Mouse (Mus musculus) urinary bladder, adult 18-20 months (tissue): Measurements from ENCODE around the gene C130060K24Rik.

Experiments
- DNase-seq, 2 experiments: peaks; one replicate each; pipeline ENCODE4 v3.0.0; 2022; ENCODE audit warnings: low spot score in 2 of 2, mixed read lengths in 2 of 2

C130060K24Rik gene

DNA sequence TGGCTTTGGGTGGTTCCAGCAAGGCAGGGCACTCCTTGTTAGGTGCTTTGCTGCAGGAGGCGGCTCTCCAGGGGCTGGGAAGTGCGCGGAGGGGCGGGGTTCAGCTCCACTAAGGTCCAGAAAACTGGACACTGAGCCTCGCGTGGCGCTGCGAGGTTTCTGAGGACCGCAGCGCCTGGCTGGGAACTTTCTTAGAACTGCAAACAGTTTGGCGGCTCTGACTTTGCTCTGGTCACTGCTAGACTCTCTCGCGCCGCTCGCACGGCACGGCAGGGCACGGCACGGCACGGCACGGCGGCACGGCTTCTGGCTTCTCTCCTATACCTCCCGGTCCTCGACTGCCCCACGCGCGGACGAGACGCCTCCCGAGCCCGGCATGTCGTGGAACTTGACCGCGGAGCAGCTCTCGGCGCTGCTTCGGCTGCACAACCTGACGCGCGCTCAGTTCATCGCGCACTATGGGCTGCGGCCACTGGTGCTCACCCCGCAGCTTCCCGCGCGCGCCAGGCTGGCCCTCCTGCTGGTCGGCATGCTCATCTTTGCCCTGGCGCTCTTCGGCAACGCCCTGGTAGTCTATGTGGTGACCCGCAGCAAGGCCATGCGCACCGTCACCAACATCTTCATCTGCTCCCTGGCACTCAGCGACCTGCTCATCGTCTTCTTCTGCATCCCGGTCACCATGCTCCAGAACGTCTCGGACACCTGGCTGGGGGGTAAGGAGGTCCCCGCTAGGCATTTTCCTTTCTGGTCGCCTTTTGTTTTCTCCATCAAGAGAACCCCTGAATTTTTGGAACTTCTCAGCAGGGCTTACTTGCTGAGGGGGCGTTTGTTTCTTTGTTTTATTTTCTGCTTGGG is at the start of gene C130060K24Rik:
TSS of gene C130060K24Rik (plus strand) at position 188 of the 855 bp plus-strand sequence.
- no peak for DNase-seq

DNA sequence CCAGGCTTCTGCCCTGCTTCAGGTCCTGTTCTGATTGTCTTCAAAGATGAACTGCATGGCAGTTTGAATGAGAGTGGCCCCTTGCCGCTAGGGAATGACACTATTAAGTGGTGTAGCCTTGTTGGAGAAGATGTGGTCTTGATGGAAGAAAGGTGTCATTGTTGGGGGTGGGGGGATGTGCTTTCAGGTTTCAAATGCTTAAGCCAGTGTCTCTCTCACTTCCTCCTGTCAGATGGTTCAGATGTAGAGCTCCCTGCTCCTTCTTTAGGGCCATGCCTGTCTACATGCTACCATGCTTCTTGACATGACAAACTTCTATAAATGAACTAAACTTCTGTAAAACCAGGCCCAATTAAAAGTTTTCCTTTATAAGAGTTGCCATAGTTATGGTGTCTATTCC is 46.7 kb upstream of the C130060K24Rik start:
- DNase-seq, result no peak

DNA sequence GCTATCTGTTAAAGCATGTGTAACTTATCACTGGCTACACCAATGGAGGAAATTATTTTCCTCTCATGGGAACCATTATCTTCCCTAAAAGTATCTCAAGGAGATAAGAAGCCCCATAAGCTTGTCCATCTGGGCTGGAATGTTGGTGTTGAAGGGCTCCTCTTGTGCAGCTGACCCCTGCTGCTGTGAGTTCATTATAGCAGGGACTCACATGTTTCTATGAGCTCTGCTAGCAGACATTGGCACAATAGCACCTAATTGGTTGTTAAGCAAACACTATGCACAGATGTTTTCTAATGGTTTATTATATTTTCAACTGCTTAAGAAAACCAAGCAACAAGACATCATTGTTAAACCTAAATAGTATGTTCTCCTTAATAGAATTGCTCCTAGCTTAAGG is 41.5 kb upstream of the C130060K24Rik start:
- DNase-seq, result no peak

DNA sequence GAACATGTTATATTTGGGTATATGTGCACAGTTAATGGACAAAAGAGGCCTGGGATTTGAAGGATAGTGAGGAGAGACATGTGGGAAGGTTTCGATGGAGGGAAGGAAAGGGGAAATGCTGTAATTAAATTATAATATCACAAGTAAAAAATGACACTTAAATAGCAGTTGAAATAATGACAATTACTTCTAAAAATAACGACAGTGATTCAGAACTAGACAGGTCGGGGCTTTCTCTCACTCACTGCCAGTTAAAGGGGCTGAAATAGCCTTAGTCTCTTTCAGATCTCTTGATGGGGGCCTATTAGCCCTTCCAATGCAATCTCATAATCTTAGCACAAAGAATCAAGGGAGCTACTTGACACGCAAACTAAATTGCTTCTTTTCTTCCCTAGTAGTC is 39.5 kb upstream of the C130060K24Rik start:
- no peak for DNase-seq

DNA sequence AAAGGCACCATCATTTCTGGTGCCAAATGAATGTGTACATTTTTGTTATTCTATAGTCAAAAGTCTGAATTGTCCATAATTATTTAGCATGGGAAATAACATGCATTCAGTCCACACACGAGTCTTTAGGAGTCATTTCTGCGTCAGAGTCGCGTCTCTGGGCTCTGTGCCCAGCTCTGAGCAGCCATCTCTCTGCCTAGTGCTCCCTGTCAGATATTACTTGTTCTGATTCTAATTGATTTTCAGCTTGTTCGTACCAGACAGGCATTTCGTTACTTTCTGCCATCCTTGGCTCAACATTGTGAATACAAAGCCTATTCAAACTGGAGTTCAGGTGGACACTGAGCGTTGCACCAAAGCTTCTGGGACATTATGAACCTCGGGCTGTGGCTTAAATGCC is 33.2 kb upstream of the C130060K24Rik start:
- no peak for DNase-seq

DNA sequence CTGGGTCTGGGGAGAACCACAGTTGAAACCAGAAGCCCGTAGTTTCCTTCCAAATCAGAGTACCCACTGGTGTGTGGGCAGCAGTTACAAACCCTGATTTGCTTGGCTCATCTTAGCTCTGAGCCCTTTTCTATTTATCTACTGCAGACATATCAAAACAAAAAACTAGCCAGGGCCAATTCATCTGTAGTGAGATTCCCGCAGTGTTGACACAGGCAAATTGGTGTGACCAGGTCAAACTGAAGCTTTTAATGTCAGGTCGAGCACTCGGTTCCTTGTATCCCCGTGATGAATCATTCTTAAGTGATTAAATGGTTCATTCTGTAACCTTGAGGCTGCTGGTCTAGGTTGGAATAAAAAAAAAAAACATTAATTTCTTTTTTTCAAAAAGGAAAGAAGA is 32.6 kb upstream of the C130060K24Rik start:
- no peak for DNase-seq

DNA sequence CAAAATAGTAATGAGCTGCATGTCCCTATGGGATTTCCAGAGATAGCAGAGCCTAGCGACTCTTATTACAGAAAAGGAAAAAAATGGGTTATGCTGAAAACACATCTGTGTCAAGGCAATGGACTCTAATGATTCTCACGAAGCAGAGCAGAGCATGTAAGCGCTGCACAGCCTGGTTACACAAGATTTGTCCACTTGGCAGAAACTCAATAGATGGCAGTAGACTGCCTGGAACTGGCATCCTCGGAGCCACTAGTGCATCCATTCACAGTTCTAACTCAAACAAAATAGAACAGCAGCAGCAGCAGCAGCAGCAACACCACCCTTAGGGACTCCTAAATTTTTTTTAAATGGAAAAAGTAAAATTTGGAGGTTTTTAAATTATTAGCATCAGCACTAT is 29.3 kb upstream of the C130060K24Rik start:
- no peak for DNase-seq

DNA sequence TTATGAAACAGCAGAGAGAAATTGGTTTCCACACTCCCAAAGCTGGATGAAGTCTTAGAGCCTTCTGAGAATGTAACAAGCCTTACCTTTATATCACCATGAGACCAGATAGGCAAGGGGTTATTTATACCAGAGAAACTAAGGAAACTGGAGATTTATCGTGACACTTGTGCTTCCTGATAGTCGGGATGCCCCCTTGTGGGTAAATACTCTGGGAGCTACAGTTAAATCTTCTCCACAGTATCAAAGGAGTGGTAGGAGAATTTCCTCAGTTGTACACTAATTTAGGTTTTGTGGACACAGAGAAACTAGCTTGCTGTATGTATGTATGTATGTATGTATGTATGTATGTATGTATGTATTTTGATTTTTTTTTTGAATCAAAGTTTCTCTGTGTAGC is 5.0 kb upstream of the C130060K24Rik start:
- DNase-seq, result no peak

DNA sequence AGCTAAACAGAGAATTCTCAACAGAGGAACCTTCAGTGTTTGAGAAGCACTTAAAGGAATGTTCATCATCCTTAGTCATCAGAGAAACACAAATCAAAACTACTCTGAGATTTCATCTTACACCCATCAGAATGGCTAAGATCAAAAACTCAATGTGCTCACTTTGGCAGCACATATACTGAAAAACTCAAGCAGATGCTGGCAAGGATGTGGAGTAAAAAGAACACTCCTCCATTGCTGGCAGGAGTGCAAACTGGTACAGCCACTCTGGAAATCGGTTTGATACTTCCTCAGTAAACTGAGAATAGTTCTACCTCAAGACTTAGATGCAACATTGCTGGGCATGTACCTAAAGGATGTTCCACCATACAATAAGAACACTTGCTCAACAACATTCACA is 41.0 kb downstream of the C130060K24Rik start:
- DNase-seq, result no peak

DNA sequence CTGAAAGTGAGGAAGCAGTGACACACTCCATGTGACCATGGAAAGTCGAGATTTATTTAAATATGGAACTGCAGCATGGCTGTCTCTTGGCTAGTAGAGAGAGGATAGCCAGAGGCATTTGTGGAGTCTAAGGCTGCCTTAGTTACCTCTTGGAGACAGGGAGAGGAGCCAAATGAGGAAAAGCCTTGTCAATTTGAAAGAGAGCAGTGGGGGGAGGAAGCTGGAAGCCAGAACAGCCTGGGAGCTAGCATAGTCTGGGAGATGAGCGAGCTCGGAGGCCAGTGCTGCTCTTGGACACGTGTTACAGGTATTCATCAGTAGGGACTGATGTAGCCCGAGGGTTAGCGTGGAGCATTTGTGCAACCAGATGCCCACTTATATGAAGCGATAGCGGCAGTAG is 46.2 kb downstream of the C130060K24Rik start:
- DNase-seq, result no peak

DNA sequence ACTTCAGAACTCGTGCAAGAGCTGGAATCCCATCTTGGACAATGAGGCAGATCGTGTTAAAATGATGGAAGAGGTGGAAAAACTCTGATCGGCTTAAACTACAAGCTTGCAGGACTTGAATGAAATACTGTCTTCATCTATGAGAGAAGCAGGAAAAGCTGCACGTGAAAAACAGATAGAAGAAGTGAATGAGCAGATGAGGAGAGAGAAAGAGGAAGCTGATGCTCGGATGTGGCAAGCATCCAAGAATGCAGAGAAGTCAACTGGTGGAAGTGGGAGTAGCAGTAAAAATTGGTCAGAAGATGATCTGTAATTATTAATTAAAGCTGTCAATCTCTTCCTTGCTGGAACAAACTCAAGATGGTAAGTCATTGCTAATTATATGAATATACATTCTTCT is 52.3 kb downstream of the C130060K24Rik start:
- DNase-seq, result no peak

DNA sequence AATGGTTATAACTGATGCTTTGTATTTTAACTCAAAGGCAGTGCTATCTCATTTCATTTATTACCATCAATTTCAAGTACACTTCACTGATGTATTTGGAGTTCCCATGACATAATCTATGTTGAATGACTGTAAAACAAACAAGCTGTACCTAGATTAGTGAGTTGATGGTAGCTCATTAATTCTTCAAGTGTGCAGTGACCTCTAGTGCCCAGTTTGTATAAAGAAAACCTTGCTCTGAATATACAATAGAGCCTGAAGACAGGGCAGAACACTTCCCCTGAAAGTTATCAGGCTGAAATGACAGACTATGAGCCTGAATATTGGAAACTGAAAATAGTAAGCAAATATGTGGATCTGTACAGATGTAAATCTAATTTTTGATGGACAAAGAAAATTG is 72.6 kb downstream of the C130060K24Rik start:
- DNase-seq, result no peak

DNA sequence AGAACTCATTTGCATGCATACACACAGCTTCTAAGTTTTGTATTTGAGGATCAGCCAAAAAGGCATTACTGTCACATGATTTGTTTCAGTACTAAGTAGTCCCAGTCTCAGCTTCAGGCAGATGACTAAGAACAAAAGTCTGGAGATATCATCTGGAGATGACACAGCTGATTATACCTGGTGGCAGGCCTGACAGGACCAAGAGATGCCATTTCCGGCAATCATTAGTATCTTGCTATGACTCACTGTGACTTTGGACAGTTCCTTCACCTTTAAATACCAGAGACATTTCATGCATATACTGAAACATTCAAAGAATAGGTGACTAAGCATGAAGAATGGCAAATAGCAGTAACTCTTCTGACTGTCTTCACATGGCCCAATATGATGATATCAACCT is 84.4 kb downstream of the C130060K24Rik start:
- no peak for DNase-seq

DNA sequence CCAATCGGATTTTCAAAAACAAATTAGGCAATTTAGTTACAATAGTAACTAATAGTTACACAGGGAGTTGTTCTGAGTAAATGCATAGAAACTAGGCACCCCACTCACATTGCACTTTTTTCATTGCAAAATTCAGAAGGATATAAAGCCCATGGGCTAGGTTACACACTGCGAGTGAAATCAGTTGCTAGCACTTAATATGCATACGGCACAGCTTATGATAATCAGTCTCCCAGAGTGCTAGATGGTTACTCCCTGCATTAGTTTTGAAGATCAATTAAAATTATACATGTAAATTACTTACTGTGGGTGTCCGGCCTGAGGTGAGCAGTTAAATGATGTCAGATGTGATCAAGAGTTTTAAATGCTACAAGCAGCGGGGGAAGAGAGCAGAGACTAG is 89.4 kb downstream of the C130060K24Rik start:
- no peak for DNase-seq

DNA sequence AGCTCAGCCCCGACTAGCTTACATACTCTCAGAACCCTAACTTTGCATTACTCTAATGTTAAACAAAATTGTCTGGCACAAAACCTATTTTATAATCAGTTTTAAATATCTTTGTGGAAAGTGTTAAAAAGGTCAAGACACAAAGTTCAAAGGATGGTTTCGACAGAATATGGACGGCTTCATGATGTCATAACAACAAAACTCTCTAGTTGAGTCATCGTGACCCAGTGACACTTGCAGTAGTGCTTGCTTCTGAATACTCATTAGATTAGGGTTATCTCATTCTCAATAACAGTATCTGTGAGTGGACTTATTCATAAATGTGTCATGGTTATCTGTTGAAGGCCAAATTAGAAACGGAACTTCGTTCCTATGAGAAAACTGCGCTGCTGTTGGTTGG is 91.5 kb downstream of the C130060K24Rik start:
- DNase-seq, result no peak

DNA sequence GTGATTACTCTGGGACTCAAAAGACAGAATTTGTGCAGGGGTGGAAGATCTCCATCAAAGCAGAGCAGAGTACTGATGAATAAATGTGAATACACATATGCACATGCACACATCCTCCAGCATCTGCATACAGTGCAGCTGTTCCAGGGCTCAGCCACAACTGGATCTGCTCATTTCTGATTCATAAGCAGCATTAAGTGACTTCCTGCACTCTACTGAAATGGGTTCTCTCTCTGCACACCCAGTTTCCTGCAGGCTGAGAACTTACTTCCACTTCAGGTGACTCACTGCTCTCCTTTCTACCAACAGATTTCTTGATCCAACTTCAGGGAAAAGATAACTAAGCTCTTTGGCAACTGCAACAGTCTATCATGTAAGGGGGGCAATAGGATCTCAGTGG is 117.9 kb downstream of the C130060K24Rik start:
- no peak for DNase-seq
